Mouse (Mus musculus) testis, adult 2 months (tissue): ENCODE data around the gene Mpnd.

Experiments
- CTCF ChIP-seq: fragments of 200-500 bp; IDR thresholded peaks from 2 replicates; pipeline ENCODE4 v1.5.1; 2012; ENCODE audit warnings: low read depth, mild to moderate bottlenecking, inconsistent platforms, low read length, moderate library complexity; ENCODE audit not compliant: control insufficient read depth, insufficient read depth, insufficient replicate concordance
- POLR2A ChIP-seq: fragments of 200-500 bp; IDR thresholded peaks from 2 replicates; pipeline ENCODE4 v1.6.1; 2012; ENCODE audit warnings: low read depth, mild to moderate bottlenecking, inconsistent platforms, low read length, moderate library complexity; ENCODE audit not compliant: control insufficient read depth

GRCm38 (mm10) chr17:55967186-55967585, 38.3 kb upstream of the Mpnd start:
- TF ChIP-seq CTCF (no peak), POLR2A (no peak)
